Mouse (Mus musculus) hindbrain, embryonic 12.5 days (tissue): Measurements from ENCODE around the gene Hspa12a. TPM values are rescaled to one million over a fixed set of nuclear protein-coding genes. Genes with fewer than 3 reads are reported as not detected.

ENCODE experiments used
- ATAC-seq: fragments of 200-750 bp; cut with Nextera tagmentation; 2 replicates; pipeline ENCODE4 v1.8.0; 2017; ENCODE audit warnings: moderate TSS enrichment; ENCODE audit not compliant: low FRiP score
- H3K27ac ChIP-seq: fragments of 300-500 bp; sonication (generic); 2 replicates; pipeline ENCODE4 v1.5.1; 2016; ENCODE audit warnings: mild to moderate bottlenecking
- H3K27me3 ChIP-seq: fragments of 300-500 bp; sonication (generic); 2 replicates; pipeline ENCODE4 v1.6.1; 2016; ENCODE audit warnings: mild to moderate bottlenecking
- H3K36me3 ChIP-seq: fragments of 300-500 bp; sonication (generic); 2 replicates; pipeline ENCODE4 v1.6.1; 2016; ENCODE audit warnings: mild to moderate bottlenecking
- H3K4me1 ChIP-seq: fragments of 300-500 bp; sonication (generic); 2 replicates; pipeline ENCODE4 v1.6.1; 2016
- H3K4me2 ChIP-seq: fragments of 300-500 bp; sonication (generic); replicated peaks from 2 replicates; pipeline ENCODE4 v1.6.1; 2016; ENCODE audit warnings: mild to moderate bottlenecking
- H3K4me3 ChIP-seq: fragments of 300-500 bp; sonication (generic); 2 replicates; pipeline ENCODE4 v1.5.1; 2016; ENCODE audit warnings: mild to moderate bottlenecking
- H3K9ac ChIP-seq: fragments of 300-500 bp; sonication (generic); 2 replicates; pipeline ENCODE4 v1.6.1; 2016; ENCODE audit warnings: mild to moderate bottlenecking, moderate library complexity
- H3K9me3 ChIP-seq: fragments of 300-500 bp; sonication (generic); replicated peaks from 2 replicates; pipeline ENCODE4 v1.6.1; 2016; ENCODE audit warnings: mild to moderate bottlenecking
- WGBS: fragments of 180-500 bp; shearing (Covaris S2); methylation state at CpG from one replicate; pipeline ENCODE4 v1.1.7; 2016; 5-methylcytosine and 5-hydroxymethylcytosine counted together
- polyA plus RNA-seq: library from polyadenylated mRNA; unstranded; fragments of >200 nt; fragmentation: Nextera tagmentation; extraction: Ambion mirVana; gene quantifications from 2 replicates; pipeline ENCODE4 v1.2.1, GENCODE M21; 2016

Gene Hspa12a
- polyA plus RNA-seq, 1 experiment from 2014 or later, result 42.9 TPM

- no peak for ATAC-seq
- Histone ChIP-seq H3K4me3 (no peak overlapping the region), H3K9me3 (no peaks in the 10 kb centered on the region), H3K9ac (no peak overlapping the region), H3K27me3 (no peaks in the 10 kb centered on the region), H3K4me1 (no peaks in the 10 kb centered on the region), H3K4me2 (no peak overlapping the region), H3K36me3 (no peaks in the 10 kb centered on the region), H3K27ac (no peak overlapping the region)
- 85% methylated on average over 10 of the region's 10 CpGs for WGBS
These were observed 90.3 kb downstream of the Hspa12a start for GRCm38 (mm10) chr19:58853036-58853735.

- no peak overlapping the region for H3K27ac ChIP-seq
- H3K27me3 ChIP-seq, result no peaks in the 10 kb centered on the region
- H3K4me1 ChIP-seq, result no peaks in the 10 kb centered on the region
- no peak overlapping the region for H3K4me3 ChIP-seq
- H3K9ac ChIP-seq, result no peak overlapping the region
- WGBS, result 73% methylated on average over 5 of the region's 7 CpGs
- H3K9me3 ChIP-seq, result no peaks in the 10 kb centered on the region
- ATAC-seq, result no peak
- no peaks in the 10 kb centered on the region for H3K36me3 ChIP-seq
- H3K4me2 ChIP-seq, result no peak overlapping the region
These were observed 92.6 kb downstream of the Hspa12a start for GRCm38 (mm10) chr19:58850719-58851466.

- Histone ChIP-seq H3K9ac (no peak overlapping the region), H3K4me1 (no peaks in the 10 kb centered on the region), H3K36me3 (no peaks in the 10 kb centered on the region), H3K9me3 (no peaks in the 10 kb centered on the region), H3K4me2 (no peak overlapping the region), H3K27ac (no peak overlapping the region), H3K27me3 (no peaks in the 10 kb centered on the region), H3K4me3 (no peak overlapping the region)
- no peak for ATAC-seq
- 83% methylated on average over 13 of the region's 13 CpGs for WGBS
These were observed 93.9 kb downstream of the Hspa12a start for GRCm38 (mm10) chr19:58849333-58850131.

GRCm38 (mm10) chr19:58843606-58844005 is 99.8 kb downstream of the Hspa12a start:
- peaks cover 27% of the 10 kb centered on the region for H3K4me1 ChIP-seq
- H3K9ac ChIP-seq, result no peak overlapping the region
- ATAC-seq, result no peak
- H3K9me3 ChIP-seq, result no peaks in the 10 kb centered on the region
- H3K27me3 ChIP-seq, result no peaks in the 10 kb centered on the region
- H3K36me3 ChIP-seq, result no peaks in the 10 kb centered on the region
- H3K4me2 ChIP-seq, result no peak overlapping the region
- 79% methylated on average over 3 of the region's 3 CpGs for WGBS
- no peak overlapping the region for H3K27ac ChIP-seq
- no peak overlapping the region for H3K4me3 ChIP-seq

GRCm38 (mm10) chr19:58840721-58841271 is 102.7 kb downstream of the Hspa12a start:
- Histone ChIP-seq H3K4me2 (no peak overlapping the region), H3K9ac (no peak overlapping the region), H3K27me3 (no peaks in the 10 kb centered on the region), H3K4me1 (peaks cover 37% of the 10 kb centered on the region), H3K4me3 (no peak overlapping the region), H3K27ac (no peak overlapping the region), H3K36me3 (no peaks in the 10 kb centered on the region), H3K9me3 (no peaks in the 10 kb centered on the region)
- 73% methylated on average over 5 of the region's 5 CpGs for WGBS
- no peak for ATAC-seq

GRCm38 (mm10) chr19:58839806-58840205 is 103.6 kb downstream of the Hspa12a start:
- no peak overlapping the region for H3K4me3 ChIP-seq
- no peak overlapping the region for H3K4me2 ChIP-seq
- H3K9ac ChIP-seq, result no peak overlapping the region
- peaks cover 37% of the 10 kb centered on the region for H3K4me1 ChIP-seq
- H3K27me3 ChIP-seq, result no peaks in the 10 kb centered on the region
- no peak overlapping the region for H3K27ac ChIP-seq
- no peak for ATAC-seq
- H3K9me3 ChIP-seq, result no peaks in the 10 kb centered on the region
- WGBS, result 84% methylated on average over 4 of the region's 4 CpGs
- H3K36me3 ChIP-seq, result no peaks in the 10 kb centered on the region

GRCm38 (mm10) chr19:58839345-58839744 is 104.1 kb downstream of the Hspa12a start:
- no peak overlapping the region for H3K4me2 ChIP-seq
- ATAC-seq, result peak; percentile 65
- peaks cover 39% of the 10 kb centered on the region for H3K4me1 ChIP-seq
- H3K9ac ChIP-seq, result no peak overlapping the region
- no peak overlapping the region for H3K27ac ChIP-seq
- no peak overlapping the region for H3K4me3 ChIP-seq
- 60% methylated on average over 3 of the region's 3 CpGs for WGBS
- no peaks in the 10 kb centered on the region for H3K9me3 ChIP-seq
- H3K36me3 ChIP-seq, result no peaks in the 10 kb centered on the region
- H3K27me3 ChIP-seq, result no peaks in the 10 kb centered on the region

GRCm38 (mm10) chr19:58838706-58839105 is 104.7 kb downstream of the Hspa12a start:
- H3K27me3 ChIP-seq, result no peaks in the 10 kb centered on the region
- no peaks in the 10 kb centered on the region for H3K36me3 ChIP-seq
- H3K4me1 ChIP-seq, result peaks cover 45% of the 10 kb centered on the region
- H3K4me2 ChIP-seq, result no peak overlapping the region
- no peak for ATAC-seq
- 66% methylated on average over 9 of the region's 9 CpGs for WGBS
- no peak overlapping the region for H3K4me3 ChIP-seq
- no peaks in the 10 kb centered on the region for H3K9me3 ChIP-seq
- no peak overlapping the region for H3K9ac ChIP-seq
- H3K27ac ChIP-seq, result no peak overlapping the region

- peaks cover 38% of the 10 kb centered on the region for H3K4me1 ChIP-seq
- WGBS, result 58% methylated on average over 13 of the region's 13 CpGs
- no peak for ATAC-seq
These were observed 109.7 kb downstream of the Hspa12a start for GRCm38 (mm10) chr19:58833639-58834180.

GRCm38 (mm10) chr19:58832988-58833387 is 110.5 kb downstream of the Hspa12a start:
- no peak for ATAC-seq
- Histone ChIP-seq H3K4me2 (no peak overlapping the region), H3K9ac (no peak overlapping the region), H3K4me1 (peaks cover 36% of the 10 kb centered on the region), H3K27me3 (0 out of 2 replicates have a peak, but pooled peaks cover 3% of the 10 kb centered on the region), H3K27ac (no peak overlapping the region), H3K4me3 (no peak overlapping the region), H3K9me3 (no peaks in the 10 kb centered on the region), H3K36me3 (no peaks in the 10 kb centered on the region)
- WGBS, result 85% methylated on average over 2 of the region's 2 CpGs

More at GRCm38 (mm10) chr19:58833639-58834180, 109.7 kb downstream of the Hspa12a start:
- Histone ChIP-seq H3K36me3 (no peaks in the 10 kb centered on the region), H3K4me2 (no peak overlapping the region), H3K4me3 (no peak overlapping the region), H3K27ac (peak overlapping the region; percentile 52), H3K9ac (no peak overlapping the region), H3K27me3 (0 out of 2 replicates have a peak, but pooled peaks cover 1% of the 10 kb centered on the region), H3K9me3 (no peaks in the 10 kb centered on the region)

GRCm38 (mm10) chr19:58831280-58831922 is 112.1 kb downstream of the Hspa12a start:
- no peak overlapping the region for H3K4me3 ChIP-seq

More at GRCm38 (mm10) chr19:58831280-58831922, 112.1 kb downstream of the Hspa12a start:
- ATAC-seq, result peak; percentile 74
- Histone ChIP-seq H3K27me3 (peaks cover 5% of the 10 kb centered on the region; the same call in 1 of the 2 replicates), H3K4me1 (peaks cover 39% of the 10 kb centered on the region), H3K36me3 (no peaks in the 10 kb centered on the region), H3K9ac (no peak overlapping the region), H3K27ac (peak overlapping the region; percentile 70), H3K4me2 (no peak overlapping the region), H3K9me3 (no peaks in the 10 kb centered on the region)
- WGBS, result 59% methylated on average over 9 of the region's 9 CpGs
